Mouse (Mus musculus) spleen, postnatal 10 days (tissue): ENCODE measurements at regions not wholly inside any gene's neighbourhood (a gene's known extent, or its start where the extent isn't known, plus 50 kb on each side); places are given as distances from the start of the nearest gene placed in this dataset.

Experiments
- DNase-seq, 2 experiments: peaks; one replicate each; pipeline ENCODE4 v3.0.0; 2021 to 2022; ENCODE audit warnings: low spot score in 2 of 2

GRCm38 (mm10) chr14:67550462-67551185 lies 1541.6 kb upstream of the Gulo start:
- no peak for DNase-seq

- peak in 1 of 2 experiments; percentile 16 for DNase-seq
Measured at GRCm38 (mm10) chr14:67548750-67549149, 1539.7 kb upstream of the Gulo start.

DNA sequence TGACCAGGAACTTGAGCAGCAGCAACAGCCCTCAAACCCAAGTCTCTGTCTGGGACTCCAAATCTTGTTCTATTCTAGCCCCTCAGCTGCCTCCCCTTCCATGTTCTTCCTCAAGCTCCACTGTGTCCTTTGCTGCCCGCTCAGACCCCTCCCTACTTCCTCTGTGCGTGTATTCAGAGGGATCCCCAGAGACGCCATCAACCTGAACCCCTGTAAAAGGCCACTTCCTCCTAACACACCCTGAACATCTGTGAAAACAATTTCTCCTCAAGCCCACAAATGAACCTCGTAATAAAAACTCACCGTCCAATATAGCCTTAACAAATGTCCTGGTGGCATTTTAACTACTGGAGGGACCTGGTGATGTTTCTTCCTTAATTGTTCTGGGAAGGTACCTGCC lies 1536.0 kb upstream of the Gulo start:
- DNase-seq = no peak

- no peak for DNase-seq
Measured at GRCm38 (mm10) chr14:67541271-67541711, 1532.3 kb upstream of the Gulo start.

DNA sequence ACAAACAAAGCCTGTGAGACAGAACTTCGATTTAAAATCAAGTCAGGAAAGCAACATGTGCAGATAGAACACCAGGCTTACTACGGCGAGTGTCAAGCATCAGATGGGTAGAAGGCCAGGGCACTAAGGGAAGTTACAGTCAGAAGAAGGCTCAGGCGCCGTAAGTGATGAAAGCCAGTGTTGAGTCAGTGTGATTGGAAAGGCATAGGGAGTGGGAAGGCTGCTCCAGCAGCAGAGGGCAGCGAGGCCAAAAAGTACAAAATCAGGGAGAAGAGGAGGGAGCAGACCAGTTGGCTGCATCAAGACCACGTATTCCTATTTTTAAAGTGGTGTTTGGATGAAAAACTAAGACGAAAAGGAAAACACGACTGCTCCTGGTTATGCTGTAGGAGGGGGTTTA lies 1529.7 kb upstream of the Gulo start:
- no peak for DNase-seq

GRCm38 (mm10) chr14:67536787-67537659 lies 1528.0 kb upstream of the Gulo start:
- DNase-seq = no peak

GRCm38 (mm10) chr14:67506729-67507395 lies 1497.9 kb upstream of the Gulo start:
- DNase-seq = no peak

DNA sequence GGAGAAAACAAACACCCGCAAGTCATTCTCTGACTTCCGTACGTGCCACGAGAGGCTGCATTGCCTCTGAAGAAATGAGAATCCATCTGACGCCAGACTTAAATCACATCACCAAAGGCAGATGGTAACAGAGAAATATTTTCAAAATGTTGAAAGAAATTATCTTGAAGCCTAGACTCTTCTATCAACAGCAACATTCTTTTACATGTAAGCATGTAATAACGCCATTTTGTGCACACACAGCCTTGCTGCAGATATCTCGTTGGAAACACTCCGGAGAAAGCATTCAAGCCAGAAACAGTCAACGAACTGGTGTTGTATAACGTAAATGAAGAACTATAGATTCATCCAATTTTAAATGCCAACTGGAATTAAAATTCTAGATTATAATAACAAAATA lies 1483.1 kb upstream of the Gulo start:
- DNase-seq = no peak

GRCm38 (mm10) chr14:67486676-67487075 lies 1477.7 kb upstream of the Gulo start:
- no peak for DNase-seq

- DNase-seq = no peak
Measured at GRCm38 (mm10) chr14:67485449-67485800, 1476.4 kb upstream of the Gulo start.

DNA sequence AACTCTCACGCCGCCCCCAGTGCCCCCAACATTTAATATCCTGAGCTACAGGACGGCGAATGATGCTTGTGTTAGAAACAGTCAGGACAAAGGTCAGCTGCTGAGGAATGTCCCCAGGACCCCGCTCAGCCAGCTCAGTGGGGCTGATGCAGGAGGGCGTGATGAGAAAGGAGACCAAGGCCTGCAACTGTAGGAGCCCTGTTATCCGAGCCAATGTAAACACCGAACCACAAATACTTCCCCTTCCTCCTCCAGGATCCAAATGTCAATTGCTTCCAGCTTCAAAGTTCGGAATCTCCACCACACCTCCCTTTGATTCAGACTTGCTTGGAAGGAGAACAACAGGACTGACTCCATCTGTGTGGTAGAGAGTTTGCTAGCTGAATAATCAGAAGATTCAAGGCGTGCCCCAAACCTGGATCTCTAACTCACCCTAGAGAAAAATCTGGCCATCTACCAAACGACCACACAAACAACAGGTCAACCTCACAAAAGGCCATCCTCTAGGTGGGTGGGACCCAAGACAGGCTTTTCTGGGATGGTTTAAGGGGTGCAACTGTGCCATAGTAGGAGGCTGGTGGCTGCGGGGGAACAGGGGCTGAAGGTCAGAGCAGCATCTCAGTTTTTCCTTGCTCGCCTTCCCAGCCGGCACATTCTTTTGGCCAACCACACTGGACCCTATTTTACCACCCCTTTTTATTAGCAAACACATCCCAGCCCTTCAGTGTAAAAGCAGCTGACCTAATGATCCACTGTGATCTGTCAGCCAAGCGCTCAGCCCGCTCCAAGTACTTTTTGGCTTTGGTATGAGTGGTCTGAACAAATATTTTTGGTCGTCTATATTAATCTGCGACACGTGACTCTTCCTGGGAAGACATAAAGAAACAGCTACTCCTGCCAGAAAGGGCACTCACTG lies 1475.8 kb upstream of the Gulo start:
- DNase-seq = no peak
